Mouse (Mus musculus): ENCODE results near the gene Olfr656.

The Olfr656 gene

GRCm38 (mm10) chr7:104613655-104614054, at the start of gene Olfr656:
Gene Olfr656, plus strand, starts transcription at chr7:104613955.
- no peak for DNase-seq (ENCODE audit: low spot score)

DNA sequence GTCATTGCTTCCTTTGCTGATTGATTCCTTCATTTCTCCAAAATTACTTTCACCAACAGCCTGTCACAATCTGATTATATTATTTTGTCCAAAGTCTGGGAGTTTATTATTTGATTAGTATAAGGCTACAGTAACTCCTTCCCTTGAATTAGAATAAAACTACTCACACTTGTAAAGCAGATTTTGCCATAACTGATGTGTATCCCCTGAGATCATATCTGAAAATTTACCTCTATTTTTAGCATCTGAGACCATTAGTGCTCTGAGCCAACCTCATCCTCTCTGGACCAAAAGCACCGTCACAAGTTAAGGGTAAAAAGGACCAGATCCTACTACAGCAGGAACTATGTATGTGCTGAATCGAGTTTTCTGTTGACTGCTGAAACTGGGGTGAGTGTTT, 36.7 kb upstream of the Olfr656 start, which contains the start of gene Olfr653:
Gene Olfr653, plus strand, starts transcription at position 301 of the 400 bp plus-strand sequence.
- no peak for DNase-seq (ENCODE audit: low spot score)

GRCm38 (mm10) chr7:104580846-104581245, 32.9 kb upstream of the Olfr656 start:
- DNase-seq (ENCODE audit: low spot score) = no peak

- DNase-seq (ENCODE audit: low spot score) = no peak
Observed at GRCm38 (mm10) chr7:104581429-104581828, 32.3 kb upstream of the Olfr656 start.

GRCm38 (mm10) chr7:104586725-104587124, 27.0 kb upstream of the Olfr656 start, which contains the start of gene Olfr654:
Gene Olfr654, plus strand, starts transcription at chr7:104587025.
- DNase-seq (ENCODE audit: low spot score) = no peak

GRCm38 (mm10) chr7:104588274-104588673, 25.5 kb upstream of the Olfr656 start:
- DNase-seq (ENCODE audit: low spot score) = no peak

DNA sequence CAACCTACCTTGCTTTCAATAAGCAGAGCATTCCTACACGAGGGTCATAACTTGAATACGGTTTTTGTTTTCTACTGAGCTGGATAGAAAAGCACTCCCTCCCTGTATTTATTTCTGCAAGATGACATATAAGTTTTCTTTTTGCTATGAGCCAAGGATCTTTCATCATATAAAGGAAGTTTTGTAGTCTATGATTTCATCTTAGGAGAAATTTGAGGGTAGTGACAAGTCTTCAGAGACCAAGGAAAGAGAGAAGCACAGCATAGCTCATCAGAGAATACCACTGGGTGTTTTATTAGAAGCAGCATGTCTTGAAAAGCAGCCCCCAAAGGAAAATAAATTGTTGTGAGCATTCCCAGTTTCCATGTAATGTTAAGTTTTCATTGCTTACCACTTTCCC, 12.1 kb upstream of the Olfr656 start, which contains the start of gene Olfr655:
Gene Olfr655, minus strand, starts transcription at position 101 of the 400 bp plus-strand sequence.
- DNase-seq (ENCODE audit: low spot score) = no peak

GRCm38 (mm10) chr7:104603173-104603572, 10.6 kb upstream of the Olfr656 start:
- DNase-seq (ENCODE audit: low spot score) = no peak

GRCm38 (mm10) chr7:104604727-104605126, 9.0 kb upstream of the Olfr656 start:
- no peak for DNase-seq (ENCODE audit: low spot score)

- DNase-seq (ENCODE audit: low spot score) = no peak
Observed at GRCm38 (mm10) chr7:104624494-104624893, 10.7 kb downstream of the Olfr656 start, which contains the start of gene Olfr657. Gene Olfr657, plus strand, starts transcription at chr7:104624794.

DNA sequence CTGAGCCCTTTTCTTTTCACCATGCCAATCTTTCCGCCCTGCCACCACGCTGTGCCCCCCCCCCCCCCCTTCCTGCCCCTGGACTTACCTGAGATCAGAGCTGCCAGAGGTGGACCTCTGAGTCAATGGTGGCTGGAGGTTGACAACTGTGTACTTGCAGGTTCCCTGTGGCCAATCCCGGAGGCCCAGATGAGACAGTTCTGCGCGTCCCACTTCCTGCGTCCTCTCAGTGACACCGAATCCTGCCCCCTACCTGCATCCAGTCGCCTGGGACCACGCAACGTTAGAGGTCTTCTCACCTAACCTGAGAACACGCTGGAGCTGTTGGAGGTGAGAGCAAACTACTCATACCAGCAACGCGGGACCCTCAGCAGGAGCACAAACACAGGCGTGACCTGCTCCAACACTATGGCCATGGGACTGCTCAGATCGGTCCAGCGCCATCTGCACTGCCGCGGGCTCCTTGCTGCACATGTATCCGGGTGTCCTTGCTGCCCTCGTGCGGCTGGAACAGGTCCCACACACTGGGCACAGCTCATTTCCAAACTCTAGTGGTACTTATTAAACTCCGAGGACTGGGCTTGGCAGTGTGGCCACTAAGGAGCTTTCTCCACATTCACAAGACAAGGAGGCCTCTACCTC, 33.2 kb downstream of the Olfr656 start, which contains the start of gene Olfr658:
Gene Olfr658, minus strand, starts transcription at position 465 of the 642 bp plus-strand sequence.
- DNase-seq (ENCODE audit: low spot score) = no peak

- DNase-seq (ENCODE audit: low spot score) = no peak
Observed at GRCm38 (mm10) chr7:104666453-104666852, 52.7 kb downstream of the Olfr656 start, which contains the start of gene Olfr659. Gene Olfr659, plus strand, starts transcription at chr7:104666753.
